Mouse (Mus musculus): ENCODE results near the gene Arid1a. TPM values are rescaled to one million over a fixed set of nuclear protein-coding genes. Genes with fewer than 3 reads are reported as not detected.

Arid1a gene
- 102 and 143 TPM in 2 replicates for polyA plus RNA-seq (2012)

DNA sequence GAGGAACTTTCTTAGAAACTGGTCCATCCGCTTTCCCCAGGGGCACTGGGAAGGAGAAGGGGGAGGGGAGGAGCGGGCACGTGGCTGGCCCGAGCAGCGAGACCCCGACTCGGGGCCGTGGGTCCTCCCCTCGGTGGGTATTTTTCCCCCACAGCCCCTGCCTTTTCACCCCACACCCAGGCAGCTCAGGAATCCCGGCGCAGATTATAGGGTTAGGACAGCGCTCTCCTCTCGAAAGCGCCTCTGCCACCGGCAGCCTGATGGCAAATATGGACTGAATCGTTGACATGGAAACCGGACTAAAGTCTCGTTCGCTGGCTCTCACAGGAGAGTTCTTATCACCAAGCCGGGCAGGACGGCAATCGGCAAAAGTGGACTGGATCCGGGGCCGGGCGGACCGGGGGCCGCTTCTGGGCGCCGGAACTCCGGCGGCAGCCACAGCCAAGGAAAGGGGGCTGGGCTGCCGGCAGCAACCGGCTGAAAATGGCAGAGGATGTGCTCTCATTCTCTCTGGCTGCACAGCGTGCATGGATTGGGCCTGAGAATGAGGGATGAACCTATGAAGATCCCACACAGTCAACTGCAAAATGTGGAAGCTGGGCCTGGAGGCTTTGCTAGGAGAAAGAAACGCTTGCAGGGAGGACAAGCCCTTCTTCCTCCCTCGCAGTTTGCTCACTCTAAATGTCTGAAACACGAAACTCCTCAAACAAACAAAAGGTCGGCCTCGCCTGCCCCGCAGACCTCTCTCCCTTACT lies at the start of gene Arid1a:
Gene Arid1a (minus strand): TSS at position 256 of the 755 bp plus-strand sequence.

DNA sequence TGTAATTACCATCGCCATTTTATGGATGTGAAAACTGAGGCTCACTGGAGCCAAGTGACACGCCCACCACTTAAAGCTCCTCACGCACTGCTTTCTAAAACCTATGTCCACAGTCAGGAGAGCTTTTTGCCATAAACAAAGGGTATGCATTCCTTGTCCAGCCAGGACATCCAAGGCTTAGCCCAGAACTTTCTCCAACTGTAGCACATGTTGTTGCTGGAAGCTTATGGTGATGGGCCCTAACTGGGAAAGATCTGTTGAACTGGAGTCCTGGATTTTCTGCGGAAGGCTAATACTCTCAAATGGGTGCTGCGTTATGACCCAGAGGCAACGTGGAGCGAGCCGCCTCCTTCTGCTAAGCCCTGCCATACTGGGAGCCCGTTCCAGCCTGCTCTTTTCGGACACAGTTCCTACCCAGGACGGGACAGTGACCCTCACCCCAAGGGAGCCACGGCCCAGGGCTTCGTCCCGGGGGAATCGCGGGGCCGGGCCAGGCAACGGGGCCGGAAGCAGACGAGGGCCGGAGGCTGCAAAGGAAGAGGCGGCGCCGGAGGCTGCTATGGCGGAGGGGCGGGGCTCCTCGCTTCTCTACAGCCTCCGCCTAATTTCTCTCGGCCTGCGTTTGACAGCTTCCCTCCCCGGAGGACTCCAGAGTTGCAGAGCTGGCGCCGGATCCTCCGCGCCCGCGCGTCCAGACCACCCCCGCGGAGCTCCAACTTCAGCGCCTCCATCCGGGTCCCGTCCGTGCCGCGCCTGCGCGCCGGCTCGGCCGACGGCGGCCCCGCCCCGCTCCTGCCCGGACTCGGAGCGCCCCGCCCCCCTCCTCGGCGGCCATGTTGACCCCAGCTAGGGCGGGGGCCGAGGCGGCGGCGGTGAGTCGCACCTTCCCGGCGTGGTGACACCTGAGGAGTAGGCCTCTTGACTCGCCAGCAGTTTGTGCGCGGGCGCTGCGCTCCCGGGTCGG lies 84.4 kb downstream of the Arid1a start, which contains the start of gene Pigv:
Gene Pigv (minus strand): TSS at position 767 of the 964 bp plus-strand sequence.

DNA sequence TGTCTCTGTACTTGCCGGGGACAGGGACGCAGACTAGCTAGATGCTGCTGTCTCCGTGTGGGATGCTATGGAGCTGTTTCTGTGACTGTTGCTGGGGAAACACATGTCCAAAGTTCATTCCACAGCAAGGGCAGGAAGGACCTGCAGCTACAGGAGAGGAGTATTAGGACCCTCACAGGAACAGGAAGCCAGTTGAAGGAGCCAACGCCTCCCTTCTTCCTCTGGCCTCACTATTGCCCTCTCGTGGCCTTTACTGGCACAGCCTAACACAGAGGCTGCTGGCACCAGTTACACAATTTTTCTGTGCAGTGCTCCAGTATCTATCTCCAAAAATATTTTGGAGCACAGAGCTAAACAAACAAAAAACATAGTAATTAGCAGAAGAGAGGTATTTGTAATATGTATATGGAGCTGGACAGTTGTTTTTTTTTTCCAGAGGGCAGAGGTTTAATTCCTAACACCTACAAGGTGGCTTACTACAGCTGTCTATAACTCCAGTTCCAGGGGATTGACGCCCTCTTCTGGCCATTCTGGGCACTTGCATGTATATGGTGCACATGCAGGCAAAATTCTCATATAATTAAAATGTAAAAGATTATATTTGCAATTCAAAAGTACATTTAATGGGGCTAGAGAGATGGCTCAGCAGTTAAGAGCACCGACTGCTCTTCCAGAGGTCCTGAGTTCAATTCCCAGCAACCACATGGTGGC lies 106.4 kb downstream of the Arid1a start, which contains the start of gene Zdhhc18:
Gene Zdhhc18 (minus strand): TSS at position 166 of the 711 bp plus-strand sequence.

Other genes with a start within 250 kb of the Arid1a start
- 0.09 TPM in 1 of 2 replicates, not detected in the other for gene Kdf1, start 237.8 kb downstream of the Arid1a start, polyA plus RNA-seq (2012)
- gene Nudc, start 210.8 kb downstream of the Arid1a start, polyA plus RNA-seq (2012), result 465 and 673 TPM in 2 replicates
- 3.7 and 6.3 TPM in 2 replicates for gene Nr0b2, start 203.4 kb downstream of the Arid1a start, polyA plus RNA-seq (2012)
- 15.9 and 22.6 TPM in 2 replicates for gene Gpatch3, start 182.0 kb downstream of the Arid1a start, polyA plus RNA-seq (2012)
- 59.1 and 63.0 TPM in 2 replicates for gene Gpn2, start 172.4 kb downstream of the Arid1a start, polyA plus RNA-seq (2012)
- gene Sfn, start 154.6 kb downstream of the Arid1a start, polyA plus RNA-seq (2012), result 34.4 and 37.5 TPM in 2 replicates
- 60.6 and 62.1 TPM in 2 replicates for gene Zdhhc18, start 106.6 kb downstream of the Arid1a start, polyA plus RNA-seq (2012)
- gene Pigv, start 84.1 kb downstream of the Arid1a start, polyA plus RNA-seq (2012), result 12.9 and 13.3 TPM in 2 replicates
- gene Rps6ka1, start 131.0 kb upstream of the Arid1a start, polyA plus RNA-seq (2012), result 149 and 205 TPM in 2 replicates
- gene Hmgn2, start 211.9 kb upstream of the Arid1a start, polyA plus RNA-seq (2012), result 2,484 and 2,821 TPM in 2 replicates
- gene Dhdds, start 244.1 kb upstream of the Arid1a start, polyA plus RNA-seq (2012), result 24.5 and 27.5 TPM in 2 replicates